Mouse (Mus musculus) kidney, adult 2 months (tissue): ENCODE data around the gene Esyt1.

ENCODE experiments used
- CTCF ChIP-seq: fragments of 200-500 bp; conservative IDR thresholded peaks from 2 replicates; pipeline ENCODE4 v1.5.1; 2011; ENCODE audit warnings: low read depth, mild to moderate bottlenecking, control low read depth, low read length, moderate library complexity, mixed read lengths; ENCODE audit not compliant: insufficient read depth, insufficient read length
- POLR2A ChIP-seq: fragments of 200-500 bp; IDR thresholded peaks from one replicate; pipeline ENCODE4 v1.6.1; 2011; ENCODE audit warnings: low read depth, low read length, control low read depth

GRCm38 (mm10) chr10:128460270-128460630 is 65.4 kb downstream of the Esyt1 start:
- TF ChIP-seq CTCF (no peak), POLR2A (no peak)
